Mouse (Mus musculus) cerebellum, adult 2 months (tissue): Measurements from ENCODE around the gene Pnpla5. TPM values are rescaled to one million over a fixed set of nuclear protein-coding genes. Genes with fewer than 3 reads are reported as not detected.

Experiments used
- DNase-seq, 2 experiments: peaks; one replicate each; pipeline ENCODE4 v3.0.0; 2021
- H3K27ac ChIP-seq: fragments of 200-500 bp; 2 replicates; pipeline ENCODE4 v1.5.1; 2012; ENCODE audit warnings: low read length, control low read depth, inconsistent platforms; ENCODE audit not compliant: insufficient read depth
- H3K27me3 ChIP-seq: fragments of 200-500 bp; 2 replicates; pipeline ENCODE4 v1.6.1; 2012; ENCODE audit warnings: inconsistent platforms, mild to moderate bottlenecking, low read length, moderate library complexity; ENCODE audit not compliant: control insufficient read depth, insufficient read depth
- H3K4me1 ChIP-seq: fragments of 200-500 bp; 2 replicates; pipeline ENCODE4 v1.6.1; 2011; ENCODE audit warnings: low read length; ENCODE audit not compliant: control insufficient read depth, insufficient read depth
- H3K4me3 ChIP-seq: fragments of 200-500 bp; replicated peaks from 2 replicates; pipeline ENCODE3; 2011; ENCODE audit warnings: mild to moderate bottlenecking, low read depth, low read length, control low read depth; ENCODE audit not compliant: insufficient read depth
- CTCF ChIP-seq: fragments of 200-500 bp; IDR thresholded peaks from 2 replicates; pipeline ENCODE4 v1.5.1; 2011; ENCODE audit warnings: low read depth, mild to moderate bottlenecking, control low read depth, low read length, moderate library complexity, borderline replicate concordance; ENCODE audit not compliant: insufficient read depth
- POLR2A ChIP-seq: fragments of 200-500 bp; IDR thresholded peaks from 2 replicates; pipeline ENCODE4 v1.6.1; 2011; ENCODE audit warnings: low read length, control low read depth, borderline replicate concordance; ENCODE audit not compliant: insufficient read depth
- WGBS: fragments of 180-500 bp; shearing (Covaris S2); methylation state at CpG from one replicate; pipeline ENCODE4 v1.1.7; 2018; 5-methylcytosine and 5-hydroxymethylcytosine counted together
- polyA plus RNA-seq: library from polyadenylated mRNA; depleted of rRNA; stranded (reverse); fragments of >200 nt; gene quantifications from 2 replicates; pipeline ENCODE4 v1.2.3, GENCODE M21; 2012

The Pnpla5 gene
- polyA plus RNA-seq, 1 experiment: not detected

GRCm38 (mm10) chr15:84086775-84087174 lies 36.2 kb downstream of the Pnpla5 start:
- Histone ChIP-seq H3K27me3 (no peaks in the 10 kb centered on the region), H3K27ac (no peak overlapping the region), H3K4me3 (no peak overlapping the region), H3K4me1 (peaks cover 8% of the 10 kb centered on the region)
- DNase-seq: no peak
- TF ChIP-seq POLR2A (no peak), CTCF (no peak)
- WGBS: 65% methylated on average over 9 of the region's 9 CpGs

- DNase-seq: peak in 1 of 2 experiments; percentile 31
- no peak overlapping the region for H3K27ac ChIP-seq
- 42% methylated on average over 12 of the region's 12 CpGs for WGBS
- no peak for TF ChIP-seq POLR2A
- TF ChIP-seq CTCF: no peak
- H3K27me3 ChIP-seq: no peaks in the 10 kb centered on the region
- H3K4me1 ChIP-seq: peaks cover 8% of the 10 kb centered on the region
- no peak overlapping the region for H3K4me3 ChIP-seq
Observed at GRCm38 (mm10) chr15:84086364-84086763, 36.6 kb downstream of the Pnpla5 start.

GRCm38 (mm10) chr15:84080069-84080468 lies 42.9 kb downstream of the Pnpla5 start:
- no peak overlapping the region for H3K4me3 ChIP-seq
- 45% methylated on average over 7 of the region's 7 CpGs for WGBS
- TF ChIP-seq CTCF (no peak), POLR2A (no peak)
- H3K27me3 ChIP-seq: no peaks in the 10 kb centered on the region
- H3K27ac ChIP-seq: no peak overlapping the region
- no peaks in the 10 kb centered on the region; the same call in 1 of the 2 replicates for H3K4me1 ChIP-seq
- DNase-seq: no peak

GRCm38 (mm10) chr15:84079519-84079918 lies 43.5 kb downstream of the Pnpla5 start:
- Histone ChIP-seq H3K4me3 (no peak overlapping the region), H3K27me3 (no peaks in the 10 kb centered on the region), H3K27ac (no peak overlapping the region), H3K4me1 (no peaks in the 10 kb centered on the region; the same call in 1 of the 2 replicates)
- no peak for DNase-seq
- WGBS: 87% methylated on average over 2 of the region's 2 CpGs
- TF ChIP-seq CTCF: no peak

GRCm38 (mm10) chr15:84078667-84079066 lies 44.3 kb downstream of the Pnpla5 start:
- no peak for TF ChIP-seq CTCF
- no peak for TF ChIP-seq POLR2A
- WGBS: 48% methylated on average over 13 of the region's 13 CpGs
- H3K4me3 ChIP-seq: no peak overlapping the region
- H3K27me3 ChIP-seq: no peaks in the 10 kb centered on the region
- H3K27ac ChIP-seq: no peak overlapping the region
- DNase-seq: no peak
- H3K4me1 ChIP-seq: no peaks in the 10 kb centered on the region; the same call in 1 of the 2 replicates

- H3K4me1 ChIP-seq: no peaks in the 10 kb centered on the region; the same call in 1 of the 2 replicates
- H3K27me3 ChIP-seq: no peaks in the 10 kb centered on the region
- no peak for DNase-seq
- TF ChIP-seq POLR2A: no peak
- WGBS: 72% methylated on average over 17 of the region's 17 CpGs
- H3K27ac ChIP-seq: no peak overlapping the region
- no peak overlapping the region for H3K4me3 ChIP-seq
Observed at GRCm38 (mm10) chr15:84077151-84077550, 45.8 kb downstream of the Pnpla5 start.

DNA sequence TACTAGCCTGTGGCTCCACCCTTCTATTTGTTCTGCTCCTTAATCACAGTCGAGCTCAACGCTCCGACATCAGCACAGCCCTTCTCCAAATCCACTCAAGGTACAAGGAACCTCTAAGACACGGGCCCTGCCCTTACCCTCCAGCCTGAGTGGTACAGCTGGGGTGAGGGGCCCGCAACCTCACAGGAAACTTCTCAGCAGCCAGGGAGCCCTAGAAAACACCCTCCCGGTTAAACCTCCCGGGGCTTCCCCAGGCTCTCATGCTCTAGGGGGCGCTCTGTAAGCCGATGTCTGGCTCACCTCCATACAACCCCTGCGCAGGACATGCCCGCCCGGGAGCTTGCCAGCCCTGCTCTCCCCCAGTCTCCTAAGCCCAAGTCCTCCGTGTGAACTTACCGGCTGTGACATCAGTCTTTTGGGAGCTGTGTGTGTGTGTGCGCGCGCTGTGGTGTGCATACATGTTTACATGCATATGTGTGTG lies 48.2 kb downstream of the Pnpla5 start:
- 17% methylated on average over 17 of the region's 17 CpGs for WGBS
- Histone ChIP-seq H3K27me3 (no peaks in the 10 kb centered on the region), H3K27ac (no peak overlapping the region), H3K4me3 (no peak overlapping the region), H3K4me1 (no peaks in the 10 kb centered on the region; the same call in 1 of the 2 replicates)
- DNase-seq: peak in 1 of 2 experiments; percentile 53
- no peak for TF ChIP-seq POLR2A
- TF ChIP-seq CTCF: no peak

GRCm38 (mm10) chr15:84073911-84074704 lies 48.9 kb downstream of the Pnpla5 start:
- H3K4me3 ChIP-seq: no peak overlapping the region
- H3K27ac ChIP-seq: no peak overlapping the region
- TF ChIP-seq POLR2A: no peak
- peak; percentile 92 for TF ChIP-seq CTCF
- no peaks in the 10 kb centered on the region; the same call in 1 of the 2 replicates for H3K4me1 ChIP-seq
- no peaks in the 10 kb centered on the region for H3K27me3 ChIP-seq
- 9% methylated on average over 13 of the region's 15 CpGs for WGBS
- peak; percentile 66 to 80 for DNase-seq
